Mouse (Mus musculus) hindbrain, embryonic 16.5 days (tissue): ENCODE measurements at regions not wholly inside any gene's neighbourhood (a gene's known extent, or its start where the extent isn't known, plus 50 kb on each side); places are given as distances from the start of the nearest gene placed in this dataset.
"Not testable (repeated sequence)": the region's sequence is repeated elsewhere in the genome, so short reads cannot be mapped to it uniquely, and the experiment has no call there.

Experiments
- ATAC-seq: fragments of 200-750 bp; cut with Nextera tagmentation; 2 replicates; pipeline ENCODE4 v1.8.0; 2017; ENCODE audit warnings: moderate TSS enrichment, moderate library complexity
- H3K27ac ChIP-seq: fragments of 300-500 bp; sonication (generic); 2 replicates; pipeline ENCODE4 v1.5.1; 2014; ENCODE audit warnings: low read depth, mild to moderate bottlenecking, control low read depth, low read length, moderate library complexity
- H3K27me3 ChIP-seq: fragments of 300-500 bp; sonication (generic); replicated peaks from 2 replicates; pipeline ENCODE4 v1.6.1; 2014; ENCODE audit warnings: low read length; ENCODE audit not compliant: control insufficient read depth, insufficient read depth
- H3K36me3 ChIP-seq: fragments of 300-500 bp; sonication (generic); 2 replicates; pipeline ENCODE4 v1.6.1; 2014; ENCODE audit warnings: mild to moderate bottlenecking, low read length, moderate library complexity, mixed read lengths; ENCODE audit not compliant: control insufficient read depth, insufficient read depth
- H3K4me1 ChIP-seq: fragments of 300-500 bp; sonication (generic); 2 replicates; pipeline ENCODE4 v1.6.1; 2014; ENCODE audit warnings: low read depth, low read length; ENCODE audit not compliant: control insufficient read depth, insufficient read depth
- H3K4me2 ChIP-seq: fragments of 300-500 bp; sonication (generic); 2 replicates; pipeline ENCODE4 v1.6.1; 2014; ENCODE audit warnings: mild to moderate bottlenecking, low read length, control low read depth, moderate library complexity
- H3K4me3 ChIP-seq: fragments of 300-500 bp; sonication (generic); 2 replicates; pipeline ENCODE4 v1.5.1; 2014; ENCODE audit warnings: mild to moderate bottlenecking, low read length, control low read depth, moderate library complexity
- H3K9ac ChIP-seq: fragments of 300-500 bp; sonication (generic); 2 replicates; pipeline ENCODE4 v1.6.1; 2014; ENCODE audit warnings: low read depth, mild to moderate bottlenecking, control low read depth, low read length, moderate library complexity
- H3K9me3 ChIP-seq: fragments of 300-500 bp; sonication (generic); 2 replicates; pipeline ENCODE4 v1.6.1; 2014; ENCODE audit warnings: mild to moderate bottlenecking, low read length, moderate library complexity; ENCODE audit not compliant: control insufficient read depth
- WGBS: fragments of 180-500 bp; shearing (Covaris S2); extraction: QIAGEN DNeasy Blood & Tissue Kit; methylation state at CpG from one replicate; pipeline ENCODE4 v1.1.7; 2014; 5-methylcytosine and 5-hydroxymethylcytosine counted together

DNA sequence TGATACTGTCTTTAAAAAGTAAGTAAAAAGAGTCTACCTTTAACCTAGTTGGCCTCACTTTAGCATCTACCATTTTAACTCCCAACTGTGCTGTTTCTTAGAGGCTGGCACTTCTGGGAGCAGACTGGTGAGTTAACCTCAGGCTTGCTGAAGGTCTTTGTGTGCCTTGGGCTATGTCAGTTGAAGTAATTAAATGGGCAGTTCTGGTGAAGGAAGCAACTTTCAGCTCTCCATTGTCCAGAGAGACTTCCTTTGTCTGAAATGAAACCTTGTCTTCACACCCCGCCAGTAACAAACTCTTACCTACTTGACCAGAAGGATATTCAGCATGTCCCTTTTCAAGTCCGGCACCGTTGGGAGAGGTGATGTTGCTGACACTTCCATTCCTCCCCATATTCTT lies 55.5 kb downstream of the Zfp281 start:
- ATAC-seq, result no peak
- 77% methylated on average over 3 of the region's 3 CpGs for WGBS
- Histone ChIP-seq H3K9me3 (no peaks in the 10 kb centered on the region), H3K27me3 (no peaks in the 10 kb centered on the region), H3K4me2 (no peak overlapping the region), H3K36me3 (no peaks in the 10 kb centered on the region), H3K27ac (no peak overlapping the region), H3K4me1 (no peaks in the 10 kb centered on the region), H3K4me3 (no peak overlapping the region), H3K9ac (no peak overlapping the region)

DNA sequence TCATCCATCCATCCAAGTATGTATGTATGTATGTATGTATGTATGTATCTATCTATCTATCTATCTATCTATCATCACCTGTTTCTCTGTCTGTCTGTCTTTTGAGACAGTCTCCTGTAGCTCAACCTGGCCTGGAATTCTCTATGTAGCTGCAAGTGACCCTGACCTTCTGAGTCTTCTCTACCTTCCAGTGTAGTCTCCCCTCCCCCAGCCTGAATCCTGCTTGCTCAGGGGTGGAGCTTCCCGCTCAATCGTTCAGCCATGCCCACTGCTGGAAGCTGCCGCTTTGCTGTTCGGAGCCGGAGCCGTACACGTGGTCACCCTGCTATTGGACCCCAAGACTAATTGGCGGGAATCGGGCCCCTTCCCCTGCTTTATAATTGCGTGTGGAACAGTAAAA lies 57.6 kb downstream of the Zfp281 start:
- not testable (repeated sequence) for H3K9ac ChIP-seq, H3K36me3 ChIP-seq, H3K27ac ChIP-seq, H3K27me3 ChIP-seq, H3K4me3 ChIP-seq, H3K4me1 ChIP-seq, ATAC-seq, H3K4me2 ChIP-seq, H3K9me3 ChIP-seq
- WGBS, result 69% methylated on average over 10 of the region's 10 CpGs

DNA sequence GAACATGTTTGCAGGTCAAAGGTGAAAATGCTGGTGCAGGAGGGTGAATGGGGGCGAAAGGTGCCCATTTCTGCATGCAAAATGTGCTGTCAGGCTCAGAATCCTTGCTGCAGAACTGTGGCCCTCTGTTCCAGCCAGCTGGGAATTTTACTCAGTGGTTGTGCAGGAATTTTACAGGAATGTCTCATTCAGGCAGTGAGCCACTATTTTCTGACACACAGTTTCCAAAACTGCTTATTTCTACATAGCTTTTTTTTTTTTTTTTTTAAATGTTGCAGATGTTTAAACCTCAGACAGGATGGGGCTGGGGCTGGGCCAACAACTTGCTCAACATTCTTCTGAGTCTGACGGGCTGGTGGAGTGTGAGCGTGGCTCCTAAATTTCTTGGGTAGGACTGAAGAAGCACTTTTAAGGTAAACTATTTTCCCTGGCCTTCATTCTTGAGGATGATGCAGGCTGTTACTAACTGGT lies 58.4 kb downstream of the Zfp281 start:
- no peak overlapping the region for H3K9ac ChIP-seq
- no peak overlapping the region for H3K4me2 ChIP-seq
- no peaks in the 10 kb centered on the region for H3K4me1 ChIP-seq
- H3K27me3 ChIP-seq, result no peaks in the 10 kb centered on the region
- no peak for ATAC-seq
- 83% methylated on average over 3 of the region's 3 CpGs for WGBS
- H3K9me3 ChIP-seq, result no peaks in the 10 kb centered on the region
- no peak overlapping the region for H3K4me3 ChIP-seq
- H3K27ac ChIP-seq, result no peak overlapping the region
- no peaks in the 10 kb centered on the region for H3K36me3 ChIP-seq

DNA sequence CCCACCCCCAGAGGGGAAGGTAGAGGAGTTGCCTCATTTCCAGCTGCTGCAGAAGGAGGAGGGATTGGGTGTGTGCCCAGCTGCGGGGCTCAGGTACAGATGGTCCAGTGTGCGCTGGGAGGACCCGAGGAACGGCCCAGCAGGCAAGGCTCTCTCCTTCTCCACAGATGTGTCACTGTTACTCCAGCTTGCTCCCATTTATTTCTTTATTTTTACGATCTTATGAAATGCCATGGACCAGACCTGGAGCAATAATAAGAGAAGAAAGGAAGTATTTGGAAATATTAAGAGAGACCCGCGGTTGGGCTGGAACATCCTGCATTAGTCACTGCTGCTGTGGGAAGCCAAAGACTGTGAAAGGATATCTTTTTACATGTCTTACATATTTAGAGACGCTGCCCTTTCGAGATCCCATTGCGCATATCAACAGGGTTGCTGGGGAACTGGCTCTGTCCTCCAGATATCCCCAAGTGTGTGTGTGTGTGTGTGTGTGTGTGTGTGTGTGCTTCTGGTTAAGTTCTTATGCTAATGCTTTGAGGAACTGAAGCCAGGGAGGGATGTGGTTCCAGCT lies 58.9 kb downstream of the Zfp281 start:
- Histone ChIP-seq H3K27me3 (no peaks in the 10 kb centered on the region), H3K9ac (no peak overlapping the region), H3K9me3 (no peaks in the 10 kb centered on the region), H3K4me2 (no peak overlapping the region), H3K27ac (no peak overlapping the region), H3K36me3 (no peaks in the 10 kb centered on the region), H3K4me1 (no peaks in the 10 kb centered on the region), H3K4me3 (no peak overlapping the region)
- 59% methylated on average over 10 of the region's 10 CpGs for WGBS
- ATAC-seq, result no peak

DNA sequence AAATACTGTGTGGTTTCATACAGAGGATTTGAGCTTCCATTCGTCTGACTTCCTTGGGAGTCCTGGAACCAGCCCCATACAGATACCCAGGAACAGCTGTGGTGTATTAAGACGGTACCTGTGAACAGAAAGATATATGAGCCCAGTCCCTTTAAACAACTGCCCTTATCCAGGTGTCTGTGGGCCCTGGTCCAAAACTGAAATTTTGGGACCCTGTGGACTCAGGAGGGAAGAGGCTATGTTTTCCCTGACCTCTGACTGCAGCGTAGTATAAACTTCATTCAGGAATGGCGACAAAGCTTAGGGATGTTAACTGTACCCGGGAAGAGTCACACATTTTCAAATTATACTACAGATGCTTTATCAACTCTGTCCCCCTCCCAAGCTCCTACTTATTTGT lies 59.8 kb downstream of the Zfp281 start:
- no peak for ATAC-seq
- H3K27ac ChIP-seq, result no peak overlapping the region
- WGBS, result 86% methylated on average over 5 of the region's 5 CpGs
- H3K27me3 ChIP-seq, result no peaks in the 10 kb centered on the region
- no peaks in the 10 kb centered on the region for H3K36me3 ChIP-seq
- no peak overlapping the region for H3K9ac ChIP-seq
- H3K4me3 ChIP-seq, result no peak overlapping the region
- H3K4me2 ChIP-seq, result no peak overlapping the region
- H3K4me1 ChIP-seq, result no peaks in the 10 kb centered on the region
- H3K9me3 ChIP-seq, result no peaks in the 10 kb centered on the region

DNA sequence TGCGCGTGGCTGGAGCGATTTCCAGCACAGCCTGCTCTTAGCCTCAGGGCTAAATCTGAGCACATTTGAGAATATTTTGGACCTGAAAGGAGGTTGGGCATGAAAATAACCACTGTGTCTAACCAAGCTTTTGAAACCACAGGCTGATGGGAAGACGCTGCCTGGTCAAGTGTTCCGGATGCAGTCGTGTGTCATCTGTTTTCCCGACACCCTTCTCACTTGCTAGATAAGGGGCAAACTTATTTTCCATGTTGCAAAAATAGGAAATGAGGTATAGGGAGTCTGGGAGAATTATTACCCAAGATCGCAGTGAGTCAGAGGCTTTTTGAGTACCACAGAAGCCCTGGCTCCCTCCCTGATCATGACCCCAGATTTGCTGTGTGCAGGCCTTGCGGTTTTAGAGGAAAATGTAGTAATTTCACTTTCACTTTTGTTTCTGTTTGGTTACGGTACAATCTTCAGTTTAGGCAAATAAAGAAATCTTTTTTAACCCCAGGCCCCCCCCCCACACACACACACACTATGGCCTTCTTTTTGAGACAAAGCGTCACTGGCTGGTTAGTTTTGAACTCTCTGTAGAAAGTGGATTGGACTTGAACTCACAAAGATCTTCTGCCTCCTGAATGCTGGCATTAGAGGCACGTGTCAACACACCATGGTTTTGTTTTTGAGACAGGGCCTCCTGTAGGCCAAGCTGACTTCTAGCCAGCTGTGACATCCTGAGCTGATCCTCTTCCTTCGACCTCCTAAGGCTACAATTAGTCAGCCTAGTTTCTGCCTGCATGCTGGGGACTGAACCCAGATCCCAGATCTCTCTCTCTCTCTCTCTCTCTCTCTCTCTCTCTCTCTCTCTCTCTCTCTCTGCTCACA lies 60.7 kb downstream of the Zfp281 start:
- WGBS, result 75% methylated on average over 13 of the region's 13 CpGs
- H3K9ac ChIP-seq, result no peak overlapping the region
- H3K27me3 ChIP-seq, result no peaks in the 10 kb centered on the region
- H3K9me3 ChIP-seq, result no peaks in the 10 kb centered on the region
- H3K4me2 ChIP-seq, result no peak overlapping the region
- no peak overlapping the region for H3K27ac ChIP-seq
- ATAC-seq, result no peak
- H3K4me3 ChIP-seq, result no peak overlapping the region
- H3K4me1 ChIP-seq, result no peaks in the 10 kb centered on the region
- H3K36me3 ChIP-seq, result no peaks in the 10 kb centered on the region

DNA sequence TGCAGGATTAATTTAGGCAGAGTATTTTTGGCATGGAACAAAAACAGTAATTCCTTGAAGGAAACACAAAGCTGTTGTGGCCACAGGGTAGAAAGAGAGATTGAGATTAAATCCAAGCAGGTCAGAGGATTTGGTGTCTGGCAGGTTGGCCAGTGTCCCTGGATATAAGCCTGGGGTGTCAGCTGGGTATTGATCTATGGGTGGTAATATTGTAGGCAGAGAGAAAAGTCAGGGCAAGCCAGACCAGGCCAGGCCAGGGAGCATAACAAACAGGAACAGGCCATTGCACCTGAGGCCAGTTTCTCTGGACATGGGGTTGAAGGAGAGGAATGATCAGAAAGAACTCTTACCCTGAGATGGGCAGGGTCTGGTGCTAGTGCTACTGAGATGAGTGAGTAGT lies 61.8 kb downstream of the Zfp281 start:
- H3K4me2 ChIP-seq, result no peak overlapping the region
- H3K27ac ChIP-seq, result no peak overlapping the region
- no peaks in the 10 kb centered on the region for H3K4me1 ChIP-seq
- H3K4me3 ChIP-seq, result no peak overlapping the region
- H3K36me3 ChIP-seq, result no peaks in the 10 kb centered on the region
- H3K27me3 ChIP-seq, result no peaks in the 10 kb centered on the region
- H3K9me3 ChIP-seq, result no peaks in the 10 kb centered on the region
- H3K9ac ChIP-seq, result no peak overlapping the region
- no peak for ATAC-seq

DNA sequence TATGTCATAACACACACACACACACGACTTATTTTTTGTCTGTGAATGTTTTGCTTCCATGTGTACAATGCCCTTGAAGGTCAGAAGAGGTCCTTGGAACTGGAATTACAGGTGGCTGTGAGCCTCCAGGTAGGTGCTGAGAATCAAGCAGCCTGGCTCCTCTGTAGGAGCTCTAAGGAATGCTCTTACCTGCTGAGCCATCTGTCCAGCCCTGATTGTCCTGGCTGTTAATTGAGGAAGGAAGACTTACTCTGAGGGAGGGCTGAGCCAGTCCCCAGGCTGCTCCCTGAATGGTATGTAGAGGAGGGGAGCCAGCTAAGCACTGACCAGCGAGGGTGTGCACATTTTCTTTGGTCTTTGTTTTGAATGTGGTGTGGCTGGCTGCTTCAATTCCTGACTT lies 65.4 kb downstream of the Zfp281 start:
- no peak for ATAC-seq
- H3K9ac ChIP-seq, result no peak overlapping the region
- no peak overlapping the region for H3K4me3 ChIP-seq
- H3K4me2 ChIP-seq, result no peak overlapping the region
- no peaks in the 10 kb centered on the region for H3K9me3 ChIP-seq
- H3K36me3 ChIP-seq, result no peaks in the 10 kb centered on the region
- H3K4me1 ChIP-seq, result no peaks in the 10 kb centered on the region
- H3K27me3 ChIP-seq, result no peaks in the 10 kb centered on the region
- no peak overlapping the region for H3K27ac ChIP-seq
- 37% methylated on average over 2 of the region's 2 CpGs for WGBS

DNA sequence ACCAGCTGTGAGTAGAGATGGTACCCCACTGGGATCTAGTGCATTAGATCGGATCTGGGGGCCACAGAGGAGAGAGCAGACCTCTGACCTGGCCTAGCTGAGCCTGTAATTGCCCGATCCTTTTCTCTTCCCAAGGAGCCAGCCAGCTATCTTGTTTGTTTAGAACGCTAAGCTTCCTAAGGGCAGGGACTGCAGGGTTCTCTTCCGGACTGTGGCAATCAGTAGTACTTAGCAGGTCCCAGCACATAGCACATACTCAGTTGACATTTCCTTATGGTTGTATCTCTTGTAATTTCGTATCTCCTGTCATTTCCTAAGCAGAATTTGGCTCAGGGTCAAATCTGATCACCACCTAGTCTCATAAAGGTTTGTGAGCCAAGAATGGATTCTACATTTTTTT lies 68.7 kb downstream of the Zfp281 start:
- no peak for ATAC-seq
- Histone ChIP-seq H3K4me2 (no peak overlapping the region), H3K9me3 (no peaks in the 10 kb centered on the region), H3K27me3 (no peaks in the 10 kb centered on the region), H3K4me1 (peaks cover 5% of the 10 kb centered on the region; the same call in 1 of the 2 replicates), H3K27ac (no peak overlapping the region), H3K36me3 (no peaks in the 10 kb centered on the region), H3K4me3 (no peak overlapping the region), H3K9ac (no peak overlapping the region)
- WGBS, result 52% methylated on average over 5 of the region's 5 CpGs
